Mouse (Mus musculus): ENCODE measurements around the gene Lsamp. TPM values are rescaled to one million over a fixed set of nuclear protein-coding genes. Genes with fewer than 3 reads are reported as not detected.
A peak's percentile ranks its signal among the peaks of the same experiment; 100 is the strongest.

Lsamp gene
- total RNA-seq, 2 experiments from 2014 or later: 526 to 567 TPM

DNA sequence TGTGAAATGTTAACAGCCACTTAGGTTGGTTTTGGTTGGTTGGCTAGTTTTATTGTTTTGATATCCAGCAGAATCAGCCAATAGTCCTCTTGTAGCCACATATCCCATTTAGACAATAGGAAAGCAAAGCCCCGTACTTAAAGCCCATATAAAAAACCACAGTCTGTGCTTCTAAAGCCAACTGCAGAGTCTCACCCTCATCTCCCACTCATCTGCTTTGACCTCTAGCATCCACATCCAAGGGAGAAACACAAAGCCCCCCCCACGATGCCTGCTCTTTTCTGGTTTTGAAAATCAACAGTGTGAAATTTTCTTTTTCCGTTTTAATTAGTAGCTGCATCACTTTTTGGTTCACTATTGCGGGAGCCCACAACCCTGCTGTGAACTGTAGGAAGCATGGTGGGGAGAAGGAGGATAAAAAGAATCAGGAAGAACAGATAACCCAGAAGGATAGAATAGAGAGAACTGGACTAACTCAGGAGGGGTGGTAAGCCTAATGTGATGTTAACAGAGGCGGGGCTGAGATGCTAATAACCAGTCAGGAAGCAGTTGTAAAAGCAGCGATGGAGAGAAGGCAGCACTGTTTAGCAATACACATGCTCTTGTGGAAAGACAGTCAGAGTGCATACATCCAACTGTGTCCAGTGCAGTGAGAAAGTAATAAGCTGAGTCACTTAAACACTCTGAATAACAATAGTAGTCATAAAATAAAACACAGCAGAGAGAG, 2165.2 kb downstream of the Lsamp start:
- DNase-seq (ENCODE audit: low spot score in 2 of 2): no peak

DNA sequence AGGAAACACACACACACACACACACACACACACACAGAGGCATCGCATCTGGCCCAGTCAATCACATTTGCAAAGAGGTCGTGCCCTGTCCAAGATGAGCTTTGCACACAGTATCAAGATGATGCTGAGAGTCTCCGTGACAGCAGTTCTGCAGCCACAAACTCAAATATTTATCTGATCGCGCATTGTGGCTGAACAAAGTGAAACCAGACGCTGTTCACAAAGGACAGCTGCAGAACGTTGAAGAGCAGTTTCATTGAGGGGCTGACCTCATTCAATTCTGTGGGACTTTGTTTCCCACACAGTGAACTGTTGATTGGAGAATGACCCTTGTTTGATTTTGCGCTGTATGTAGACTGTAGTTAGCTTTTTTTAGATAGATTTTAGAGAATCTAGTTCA, 2168.5 kb downstream of the Lsamp start:
- no peak for DNase-seq (ENCODE audit: low spot score in 2 of 2)

- DNase-seq (ENCODE audit: low spot score in 2 of 2): no peak
Measured at GRCm38 (mm10) chr16:42157816-42158215, 2173.7 kb downstream of the Lsamp start.

DNA sequence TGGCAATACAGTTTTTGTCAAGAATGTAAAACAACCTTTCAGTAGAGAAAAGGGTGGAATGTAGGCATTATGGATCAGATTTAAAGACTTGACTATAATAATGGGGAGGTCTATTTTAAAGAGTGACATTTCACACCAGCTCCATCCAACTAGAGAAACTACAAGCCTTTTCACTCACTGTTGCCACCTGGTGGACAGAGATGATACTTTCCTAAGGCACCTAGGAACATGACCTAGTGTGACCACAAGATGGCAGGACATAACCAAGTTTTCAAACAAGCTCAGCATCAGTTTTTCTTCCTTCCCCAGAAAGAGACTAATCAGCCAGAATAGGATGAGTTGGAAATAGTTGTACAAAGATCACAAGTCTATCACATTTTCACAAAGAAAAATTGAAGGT, 2180.8 kb downstream of the Lsamp start:
- DNase-seq (ENCODE audit: low spot score in 2 of 2): peak; percentile 84 to 90

- no peak for DNase-seq (ENCODE audit: low spot score in 2 of 2)
Measured at GRCm38 (mm10) chr16:42168292-42168691, 2184.1 kb downstream of the Lsamp start.

DNA sequence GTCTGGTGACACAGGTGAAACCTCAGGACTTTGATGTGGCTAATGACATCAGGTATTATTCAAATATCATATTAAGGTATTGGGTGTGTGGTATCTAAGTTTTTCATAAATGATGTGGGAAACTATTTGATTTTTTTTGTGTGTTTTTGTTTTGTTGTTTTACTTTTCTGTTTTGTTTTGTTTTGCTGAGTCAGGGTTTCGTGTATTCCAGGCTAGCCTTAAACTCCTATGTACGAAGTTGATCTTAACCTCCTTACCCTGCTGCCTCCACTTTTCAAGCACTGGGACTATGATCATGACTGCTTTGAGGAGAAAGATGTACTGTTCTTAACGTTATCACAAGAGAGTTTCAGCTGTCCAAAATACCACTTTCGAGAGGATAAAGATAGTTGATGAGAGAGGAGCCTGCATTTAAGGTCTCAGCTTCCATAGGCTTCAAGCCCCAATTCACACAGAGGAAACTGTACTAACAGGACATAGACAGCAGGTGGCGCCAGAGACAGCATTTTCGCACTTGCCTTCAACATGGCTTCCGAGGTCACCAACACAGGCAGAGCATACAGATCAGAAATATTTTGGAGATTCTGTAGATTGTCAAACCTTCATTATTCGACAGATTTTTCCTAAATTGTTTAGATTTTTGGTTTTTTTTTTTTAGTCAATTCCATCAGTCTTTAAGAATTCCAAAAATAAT, 2185.4 kb downstream of the Lsamp start:
- DNase-seq (ENCODE audit: low spot score in 2 of 2): peak; percentile 76 to 86

DNA sequence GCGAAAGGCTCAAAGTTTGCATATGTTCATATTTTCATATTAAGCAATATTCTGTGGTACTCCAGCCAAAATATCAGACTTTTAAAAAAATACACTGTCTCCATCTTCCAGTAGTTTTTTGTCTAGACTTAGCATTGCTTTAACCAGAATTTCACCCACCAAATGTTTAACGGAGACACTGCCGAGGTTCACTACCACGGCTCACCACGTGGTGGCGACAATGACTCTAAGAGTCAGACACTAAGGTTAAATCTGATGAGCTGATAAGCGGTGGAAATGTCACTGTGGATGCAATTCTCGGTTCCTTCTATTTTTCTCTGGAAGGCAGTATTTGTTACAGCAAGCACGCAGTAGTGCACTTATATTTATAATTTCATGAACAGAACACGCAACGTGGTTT, 2188.3 kb downstream of the Lsamp start:
- peak; percentile 87 to 89 for DNase-seq (ENCODE audit: low spot score in 2 of 2)

DNA sequence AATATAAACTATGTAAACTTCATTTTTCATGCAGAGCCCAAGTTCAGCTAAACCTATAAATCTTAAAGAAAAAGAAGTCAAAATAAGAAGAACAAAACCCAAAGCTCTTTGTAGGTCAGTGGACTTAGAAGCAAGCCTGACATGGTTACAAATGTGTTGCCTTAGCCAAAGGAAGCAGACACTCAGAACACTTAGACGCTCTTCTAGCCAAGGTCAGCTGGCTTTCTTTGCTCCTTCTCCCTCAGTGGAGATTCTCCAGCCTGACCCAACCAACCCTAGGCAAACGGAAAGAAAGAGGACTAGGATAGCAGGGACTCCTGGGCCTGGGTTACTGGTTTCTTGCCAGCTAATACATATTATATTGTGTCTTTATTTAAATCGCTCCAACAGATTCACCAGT, 2194.7 kb downstream of the Lsamp start:
- no peak for DNase-seq (ENCODE audit: low spot score in 2 of 2)

DNA sequence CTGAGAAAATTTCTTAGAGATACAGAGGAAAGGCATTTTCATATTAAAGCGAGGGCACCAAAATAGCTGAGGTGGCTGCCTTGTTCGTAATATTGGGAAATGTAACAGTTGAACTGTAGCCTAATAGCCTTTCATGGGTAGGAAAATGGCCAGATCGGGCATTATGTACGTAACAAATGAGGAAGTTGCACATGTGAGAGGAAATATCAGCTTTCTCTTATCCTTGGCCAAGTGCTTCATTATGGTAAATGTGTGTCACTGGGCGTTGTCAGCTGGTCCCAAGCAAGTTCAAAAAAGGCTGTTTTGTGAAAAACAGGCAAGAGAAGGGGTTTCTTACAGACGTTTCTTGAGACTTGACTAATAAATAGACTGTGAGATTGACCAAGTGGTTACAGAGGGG, 2195.9 kb downstream of the Lsamp start:
- DNase-seq (ENCODE audit: low spot score in 2 of 2): no peak

DNA sequence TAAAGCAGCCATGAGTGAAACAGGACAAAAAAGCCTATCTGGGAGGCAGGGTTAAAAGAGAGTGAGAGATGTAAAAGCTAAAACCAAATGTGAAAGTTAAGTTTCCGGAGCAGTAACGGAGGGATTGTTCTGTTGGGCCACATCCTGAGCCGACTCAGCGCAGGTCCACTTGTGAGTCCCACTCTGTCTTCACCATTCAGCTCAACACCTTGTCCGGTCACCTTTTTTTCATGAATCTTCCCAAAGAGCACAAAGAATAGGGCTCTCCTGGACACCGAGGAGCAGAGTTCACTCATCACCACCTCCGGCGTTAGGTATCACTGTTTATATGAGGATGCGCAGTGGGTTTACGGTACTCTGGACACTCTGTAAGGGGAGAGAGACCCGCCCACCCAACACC, 2196.3 kb downstream of the Lsamp start:
- no peak for DNase-seq (ENCODE audit: low spot score in 2 of 2)

DNA sequence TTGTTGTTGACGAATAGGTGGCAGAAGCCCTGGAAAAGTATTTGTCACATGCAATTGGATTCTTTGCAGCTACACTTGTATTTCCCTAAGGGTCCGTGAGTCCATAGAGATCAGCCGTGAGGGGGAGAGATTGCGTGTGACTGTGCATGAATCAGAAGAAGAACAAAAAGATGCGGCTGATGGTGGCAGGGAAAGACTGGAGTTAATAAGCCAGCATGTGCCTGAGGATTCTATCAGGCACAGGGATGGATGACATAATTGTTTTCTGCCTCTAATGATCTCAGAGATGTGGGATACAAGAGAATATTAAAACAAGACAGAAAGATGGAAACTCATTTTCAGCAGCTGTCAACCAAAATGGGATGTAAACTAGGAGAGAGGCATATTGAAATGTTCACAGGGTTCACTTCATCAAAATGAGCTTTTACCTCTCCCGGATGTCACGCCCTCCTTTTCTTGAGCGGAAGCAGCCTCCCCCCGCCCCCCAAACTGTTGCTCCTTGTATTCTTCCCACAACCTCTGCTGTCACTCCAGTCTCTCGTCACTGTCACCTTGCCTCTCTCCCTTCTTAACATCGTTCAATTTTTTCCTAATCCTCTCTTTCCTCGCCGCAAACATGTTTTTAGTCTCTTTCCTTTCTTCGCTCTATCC, 2205.4 kb downstream of the Lsamp start:
- DNase-seq (ENCODE audit: low spot score in 2 of 2): peak in 1 of 2 experiments; percentile 29

GRCm38 (mm10) chr16:42190114-42191045, 2206.2 kb downstream of the Lsamp start:
- DNase-seq (ENCODE audit: low spot score in 2 of 2): peak; percentile 90 to 91

Small RNA genes lying within 50 kb of the gene (microRNA-seq; reads per million reads assigned to microRNA genes)
- 0 reads per million in 2 experiments for gene Gm27887
- gene Gm47276: 0 reads per million in 2 experiments
